Mouse (Mus musculus) frontal cortex, postnatal 14 days (tissue): ENCODE measurements around the gene Xpnpep1.

ENCODE experiments used
- DNase-seq, 2 experiments: peaks; one replicate each; pipeline ENCODE4 v3.0.0; 2022; ENCODE audit warnings: low spot score in 2 of 2

Xpnpep1 gene

GRCm38 (mm10) chr19:53040164-53041132 lies at the start of gene Xpnpep1:
TSS of gene Xpnpep1 (minus strand) at chr19:53040214.
- DNase-seq = no peak

GRCm38 (mm10) chr19:53087268-53088143 lies 47.5 kb upstream of the Xpnpep1 start:
- no peak for DNase-seq

GRCm38 (mm10) chr19:53086861-53087260 lies 46.8 kb upstream of the Xpnpep1 start:
- DNase-seq = no peak

- no peak for DNase-seq
Observed at GRCm38 (mm10) chr19:53084735-53085134, 44.7 kb upstream of the Xpnpep1 start.

- no peak for DNase-seq
Observed at GRCm38 (mm10) chr19:53082862-53083261, 42.8 kb upstream of the Xpnpep1 start.

GRCm38 (mm10) chr19:53081339-53081738 lies 41.3 kb upstream of the Xpnpep1 start:
- DNase-seq = no peak

GRCm38 (mm10) chr19:53080921-53081320 lies 40.9 kb upstream of the Xpnpep1 start:
- DNase-seq = no peak

GRCm38 (mm10) chr19:53080487-53080886 lies 40.5 kb upstream of the Xpnpep1 start:
- no peak for DNase-seq

GRCm38 (mm10) chr19:53080026-53080425 lies 40.0 kb upstream of the Xpnpep1 start:
- DNase-seq = no peak

- DNase-seq = no peak
Observed at GRCm38 (mm10) chr19:53078271-53079085, 38.5 kb upstream of the Xpnpep1 start.

GRCm38 (mm10) chr19:53077278-53077677 lies 37.3 kb upstream of the Xpnpep1 start:
- no peak for DNase-seq

- DNase-seq = no peak
Observed at GRCm38 (mm10) chr19:53076238-53076981, 36.4 kb upstream of the Xpnpep1 start.

- DNase-seq = no peak
Observed at GRCm38 (mm10) chr19:53075896-53076237, 35.9 kb upstream of the Xpnpep1 start.

- no peak for DNase-seq
Observed at GRCm38 (mm10) chr19:53074899-53075722, 35.1 kb upstream of the Xpnpep1 start.

GRCm38 (mm10) chr19:53073521-53073920 lies 33.5 kb upstream of the Xpnpep1 start:
- no peak for DNase-seq

- no peak for DNase-seq
Observed at GRCm38 (mm10) chr19:53072406-53072805, 32.4 kb upstream of the Xpnpep1 start.

GRCm38 (mm10) chr19:53071651-53072050 lies 31.6 kb upstream of the Xpnpep1 start:
- no peak for DNase-seq

GRCm38 (mm10) chr19:53070870-53071269 lies 30.9 kb upstream of the Xpnpep1 start:
- DNase-seq = no peak

- no peak for DNase-seq
Observed at GRCm38 (mm10) chr19:53069451-53069850, 29.4 kb upstream of the Xpnpep1 start.

- no peak for DNase-seq
Observed at GRCm38 (mm10) chr19:53066934-53067333, 26.9 kb upstream of the Xpnpep1 start.
